Mouse (Mus musculus) brown adipose tissue, adult 24 weeks (tissue): Measurements from ENCODE around the gene Ppp1r10. TPM values are rescaled to one million over a fixed set of nuclear protein-coding genes. Genes with fewer than 3 reads are reported as not detected.
"Not testable (repeated sequence)": the region's sequence is repeated elsewhere in the genome, so short reads cannot be mapped to it uniquely, and the experiment has no call there.

ENCODE experiments used
- H3K27ac ChIP-seq: fragments of 200-500 bp; replicated peaks from 2 replicates; pipeline ENCODE4 v1.5.1; 2012; ENCODE audit warnings: low read depth, mild to moderate bottlenecking, low read length
- H3K4me1 ChIP-seq: fragments of 200-500 bp; 2 replicates; pipeline ENCODE4 v1.6.1; 2012; ENCODE audit warnings: low read length, mixed read lengths; ENCODE audit not compliant: control insufficient read depth, insufficient read depth, insufficient read length
- H3K4me3 ChIP-seq: fragments of 200-500 bp; 2 replicates; pipeline ENCODE4 v1.5.1; 2012; ENCODE audit warnings: low read depth, mild to moderate bottlenecking, low read length, moderate library complexity; ENCODE audit not compliant: insufficient read depth
- polyA plus RNA-seq: library from polyadenylated mRNA; stranded (reverse); fragments of >200 nt; gene quantifications from 2 replicates; pipeline ENCODE4 v1.2.4, GENCODE M21; 2012; ENCODE audit not compliant: missing spikeins, insufficient read depth, insufficient read length

Gene Ppp1r10
- polyA plus RNA-seq, 1 experiment, result 49.3 TPM

DNA sequence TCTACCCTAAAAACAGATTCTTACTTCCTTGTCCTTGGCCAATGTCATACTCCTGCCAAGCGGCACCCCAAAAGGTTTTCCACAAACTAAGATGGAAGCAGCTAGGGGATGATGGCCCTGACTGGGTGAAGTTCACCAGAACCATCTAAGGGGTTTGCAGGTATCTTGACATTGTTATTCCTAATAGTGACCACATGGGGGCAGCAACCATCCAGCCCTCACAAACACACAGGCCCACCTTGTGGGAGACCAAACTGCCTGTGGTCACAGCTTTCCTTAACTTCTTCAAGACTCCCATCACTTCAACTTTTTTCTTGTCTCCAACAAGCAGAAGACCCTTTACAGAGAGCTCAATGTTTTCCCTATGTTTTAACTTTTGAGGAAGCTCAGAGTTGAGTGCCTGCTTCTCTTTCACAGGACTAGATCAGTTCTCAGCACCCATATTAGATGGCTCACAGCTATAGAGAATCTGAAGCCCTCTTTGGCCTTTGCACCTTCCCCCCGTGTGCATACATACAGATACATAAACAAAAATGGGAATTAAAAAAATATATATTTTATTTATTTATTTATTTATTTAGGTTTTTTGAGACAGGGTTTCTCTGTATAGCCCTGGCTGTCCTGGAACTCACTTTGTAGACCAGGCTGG, 21.6 kb downstream of the Ppp1r10 start:
- Histone ChIP-seq H3K4me1 (no peaks in the 10 kb centered on the region), H3K27ac (no peak overlapping the region), H3K4me3 (no peak overlapping the region)

GRCm38 (mm10) chr17:35939108-35939507, 22.9 kb downstream of the Ppp1r10 start:
- H3K4me1 ChIP-seq, result no peaks in the 10 kb centered on the region
- H3K27ac ChIP-seq, result no peak overlapping the region
- H3K4me3 ChIP-seq, result no peak overlapping the region

- Histone ChIP-seq H3K4me3 (no peak overlapping the region), H3K27ac (no peak overlapping the region), H3K4me1 (no peaks in the 10 kb centered on the region)
These were observed 23.7 kb downstream of the Ppp1r10 start for GRCm38 (mm10) chr17:35939941-35940340.

DNA sequence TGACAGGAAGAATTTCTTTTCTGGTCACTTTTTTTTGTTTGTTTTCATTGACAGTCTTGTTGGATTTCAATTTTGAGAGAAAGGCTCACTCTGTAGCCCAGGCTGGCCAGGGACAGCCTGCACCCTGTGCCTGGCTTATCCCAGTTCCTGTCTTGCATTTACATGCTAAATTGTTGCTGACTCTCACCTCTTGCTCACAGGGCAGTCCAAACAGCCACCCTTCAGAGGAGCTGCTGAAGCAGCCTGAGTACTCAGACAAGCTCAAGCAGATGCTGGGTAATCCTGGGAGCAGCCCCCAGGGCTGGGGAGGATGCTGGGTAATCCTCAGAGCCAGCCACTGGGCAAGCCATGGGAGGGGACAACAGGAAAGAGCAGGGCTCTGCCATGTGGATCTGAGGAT, 34.7 kb downstream of the Ppp1r10 start:
- H3K27ac ChIP-seq, H3K4me3 ChIP-seq, H3K4me1 ChIP-seq: not testable (repeated sequence)

- not testable (repeated sequence) for H3K27ac ChIP-seq, H3K4me3 ChIP-seq, H3K4me1 ChIP-seq
These were observed 36.3 kb downstream of the Ppp1r10 start for GRCm38 (mm10) chr17:35952559-35952958.

- Histone ChIP-seq H3K4me1 (no peaks in the 10 kb centered on the region), H3K27ac (no peak overlapping the region), H3K4me3 (no peak overlapping the region)
These were observed 38.4 kb downstream of the Ppp1r10 start for GRCm38 (mm10) chr17:35954665-35955064.

GRCm38 (mm10) chr17:35958533-35959223, 42.4 kb downstream of the Ppp1r10 start:
- H3K4me1 ChIP-seq, result no peaks in the 10 kb centered on the region
- H3K27ac ChIP-seq, result no peak overlapping the region
- H3K4me3 ChIP-seq, result no peak overlapping the region

DNA sequence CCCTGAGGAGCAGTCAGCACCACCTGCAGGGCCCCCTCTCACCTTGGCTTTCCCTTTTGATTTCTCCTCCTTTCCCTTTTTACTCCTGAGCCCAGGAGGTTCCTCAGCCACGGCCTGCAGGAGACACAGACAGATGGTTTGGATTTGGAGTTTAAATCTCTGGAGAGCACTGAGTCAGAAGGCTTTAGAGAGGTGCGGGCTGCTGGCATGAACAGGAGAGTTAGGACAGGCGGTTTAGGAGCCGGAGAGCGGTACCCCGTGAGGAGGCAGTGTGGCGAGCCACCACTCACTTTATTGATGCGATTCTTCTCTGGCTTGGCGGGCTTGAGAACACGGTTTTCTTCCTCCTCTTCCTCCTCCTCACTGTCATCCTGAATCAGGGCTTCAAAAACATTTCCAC, 47.0 kb downstream of the Ppp1r10 start:
- Histone ChIP-seq H3K4me3 (no peak overlapping the region), H3K27ac (no peak overlapping the region), H3K4me1 (0 out of 2 replicates have a peak, but pooled peaks cover 2% of the 10 kb centered on the region)

DNA sequence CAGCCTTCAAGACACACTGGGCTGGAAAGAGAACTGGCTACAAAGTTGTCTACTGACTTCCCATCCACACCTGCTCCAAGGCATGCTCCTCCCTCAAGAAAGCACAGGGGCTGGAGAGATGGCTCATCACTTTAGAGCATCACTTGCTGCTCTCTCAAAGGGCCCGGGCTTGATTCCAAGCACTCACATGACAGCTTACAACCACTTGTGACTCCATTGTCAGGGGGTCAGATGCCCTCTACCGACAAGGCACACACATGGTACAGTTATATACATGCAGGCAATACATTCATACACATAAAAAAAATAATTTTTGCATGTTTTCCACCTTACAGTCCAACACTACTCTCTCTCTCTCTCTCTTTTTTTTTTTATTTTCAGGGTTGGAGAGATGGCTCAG, 51.4 kb downstream of the Ppp1r10 start:
- Histone ChIP-seq H3K4me3 (no peak overlapping the region), H3K27ac (no peak overlapping the region), H3K4me1 (peaks cover 5% of the 10 kb centered on the region; the same call in 1 of the 2 replicates)

- peak within 1 kb of the TSS; percentile 89 for H3K4me3 ChIP-seq
- H3K4me1 ChIP-seq, result peaks cover 5% of the 10 kb centered on the region; the same call in 1 of the 2 replicates
- peak within 1 kb of the TSS; percentile 85 for H3K27ac ChIP-seq
These were observed 53.5 kb downstream of the Ppp1r10 start, which contains the start of gene Abcf1 for GRCm38 (mm10) chr17:35969418-35970389. Gene Abcf1, minus strand, starts transcription at chr17:35969761.

GRCm38 (mm10) chr17:35972131-35972530, 55.9 kb downstream of the Ppp1r10 start:
- Histone ChIP-seq H3K4me3 (no peak overlapping the region), H3K4me1 (peaks cover 5% of the 10 kb centered on the region; the same call in 1 of the 2 replicates), H3K27ac (no peak overlapping the region)

- peak overlapping the region; percentile 85 for H3K4me3 ChIP-seq
- peak overlapping the region; percentile 54 for H3K27ac ChIP-seq
- H3K4me1 ChIP-seq, result peaks cover 6% of the 10 kb centered on the region; the same call in 1 of the 2 replicates
These were observed 62.7 kb downstream of the Ppp1r10 start for GRCm38 (mm10) chr17:35978811-35979400.

DNA sequence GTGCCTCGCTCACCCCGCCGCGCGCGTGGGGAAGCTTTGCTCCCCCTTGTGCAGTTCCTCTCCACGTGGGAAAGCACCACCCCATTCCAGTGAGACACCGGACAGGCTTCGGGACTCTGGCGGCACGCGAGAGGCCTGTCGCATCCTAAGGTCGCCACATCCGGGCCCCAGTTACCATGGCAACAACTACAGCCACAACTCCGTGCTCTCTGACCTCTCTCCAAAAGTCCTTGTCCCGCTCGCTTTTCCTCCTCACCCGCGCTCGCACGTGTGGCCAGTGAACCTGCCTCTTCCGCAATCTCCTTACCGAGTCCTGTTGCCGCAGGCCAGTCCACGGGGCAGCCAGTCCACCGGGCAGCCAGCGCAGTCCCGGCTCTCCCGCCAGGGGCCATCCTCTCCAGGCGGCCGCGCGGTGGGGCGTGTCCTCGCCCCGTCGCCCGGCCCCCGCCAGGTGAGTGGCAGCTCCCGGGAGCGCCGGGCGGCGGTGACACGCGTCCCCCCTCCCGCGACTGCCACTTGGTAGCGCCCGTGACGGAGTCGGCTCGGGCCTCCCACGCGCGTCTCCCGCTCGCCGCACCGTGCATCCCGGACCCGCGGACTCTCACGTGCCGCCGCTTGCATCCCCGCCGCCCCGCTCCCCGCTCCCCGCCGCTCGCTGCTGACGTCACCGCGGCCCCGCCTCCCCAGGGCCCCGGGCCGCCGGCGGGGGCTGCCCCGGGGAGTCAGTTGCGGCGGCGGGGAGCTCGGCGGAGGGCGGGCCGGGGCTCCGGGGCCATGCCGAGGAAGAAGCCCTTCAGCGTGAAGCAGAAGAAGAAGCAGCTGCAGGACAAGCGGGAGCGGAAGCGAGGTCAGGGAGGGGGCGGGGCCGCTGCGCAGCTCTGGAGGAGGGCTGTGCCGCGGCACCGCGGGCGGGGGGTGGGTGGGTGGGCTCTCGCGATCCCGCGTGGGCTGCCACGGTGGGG, 63.4 kb downstream of the Ppp1r10 start, which contains the start of the genes Gnl1 and Prr3:
TSS of gene Gnl1 (plus strand) at position 451 of the 962 bp plus-strand sequence.
TSS of gene Prr3 (minus strand) at position 836 of the 962 bp plus-strand sequence.
- H3K27ac ChIP-seq, result peak within 1 kb of the TSS; percentile 61
- H3K4me3 ChIP-seq, result peak within 1 kb of the TSS; percentile 85
- H3K4me1 ChIP-seq, result peaks cover 6% of the 10 kb centered on the region; the same call in 1 of the 2 replicates
